In the genomic region with DNA sequence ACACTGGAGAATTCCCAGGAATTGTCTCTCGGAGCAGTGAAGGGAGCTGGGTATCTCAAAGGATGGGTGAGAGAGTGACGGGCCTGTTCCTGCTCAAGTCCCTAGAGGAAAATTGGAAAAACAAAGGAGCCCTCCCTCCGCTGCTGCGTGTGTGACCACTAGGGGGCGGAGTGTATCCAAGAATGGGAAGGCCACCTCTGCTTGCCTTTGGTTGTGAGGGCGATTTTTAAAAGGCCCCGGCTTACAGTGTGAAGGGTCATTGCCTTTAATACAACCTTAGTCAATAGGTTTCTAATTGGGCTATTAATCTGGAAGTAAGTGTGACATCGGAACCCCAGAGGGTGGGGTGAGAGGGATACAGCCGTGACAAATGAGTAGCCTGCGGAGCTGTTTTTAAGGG, we compare ENCODE assay signal across 8 mouse cellular contexts.
DNase-seq lines count a peak whose midpoint lies in the region; ATAC-seq and TF ChIP-seq lines count a peak whose summit lies in the region.

No protein-coding gene starts in this region.

- H3K4me1 ChIP-seq in cortical plate, adult 2 months (ENCODE audit: control insufficient read depth, insufficient read depth, low read length): no peaks in the 10 kb centered on the region
- H3K4me1 ChIP-seq in midbrain, embryonic 12.5 days: peaks cover 37% of the 10 kb centered on the region

- no peaks in the 10 kb centered on the region for H3K9me3 ChIP-seq in midbrain, embryonic 12.5 days

- no peak for TF ChIP-seq POLR2A in cortical plate, adult 2 months (IDR thresholded peaks at IDR 0.05; ENCODE audit: extremely low read depth, insufficient read depth, low read length)

- H3K27me3 ChIP-seq in midbrain, embryonic 12.5 days: peaks cover 6% of the 10 kb centered on the region; the same call in 1 of the 2 replicates

- no peak overlapping the region for H3K4me3 ChIP-seq in cortical plate, adult 2 months (ENCODE audit: insufficient read depth, low read length)
- no peak overlapping the region for H3K4me3 ChIP-seq in midbrain, embryonic 12.5 days

- ATAC-seq in midbrain, embryonic 12.5 days (ENCODE audit: low FRiP score, low read depth): peak; percentile 45; the same call in 1 of the 2 replicates

- no peaks in the 10 kb centered on the region for H3K36me3 ChIP-seq in midbrain, embryonic 12.5 days

- H3K27ac ChIP-seq in cortical plate, adult 2 months (ENCODE audit: insufficient read depth, low read length): no peak overlapping the region
- 0 out of 2 replicates have a peak overlapping the region, but pooled peaks have one; percentile 92 for H3K27ac ChIP-seq in midbrain, embryonic 12.5 days (replicated peaks)

- H3K9ac ChIP-seq in midbrain, embryonic 12.5 days (replicated peaks): no peak overlapping the region

- peak; percentile 74 to 93 for DNase-seq in adrenal gland, adult (ENCODE audit: inconsistent age in 2 of 2, low spot score in 1 of 2)
- peak; percentile 32 to 56 for DNase-seq in gastrocnemius, adult 8-10 months (ENCODE audit: low spot score in 2 of 2)
- peak; percentile 71 for DNase-seq in induced T-regulatory cell, adult 2 months (ENCODE audit: low read depth)
- peak; percentile 29 to 77 for DNase-seq in left cerebral cortex, adult 8-10 months (ENCODE audit: low spot score in 2 of 2)
- peak; percentile 61 for DNase-seq in skeletal muscle tissue, adult 2 months (ENCODE audit: low read depth, low spot score)
- peak; percentile 58 for DNase-seq in yolk sac, embryonic 10.5 days (ENCODE audit: low spot score)

- H3K4me2 ChIP-seq in midbrain, embryonic 12.5 days (replicated peaks): peak overlapping the region; percentile 22

- 4% methylated on average over 10 of the region's 10 CpGs for WGBS in midbrain, embryonic 12.5 days

- TF ChIP-seq CTCF in cortical plate, adult 2 months (IDR thresholded peaks at IDR 0.05; ENCODE audit: extremely low read depth, insufficient read depth, low read length): peak; percentile 90
